Mouse (Mus musculus) embryo, embryonic 11 days (tissue): ENCODE measurements at regions not wholly inside any gene's neighbourhood (a gene's known extent, or its start where the extent isn't known, plus 50 kb on each side); places are given as distances from the start of the nearest gene placed in this dataset.

ENCODE experiments used
- DNase-seq: peaks from one replicate; pipeline ENCODE4 v3.0.0-alpha.2; 2015

DNA sequence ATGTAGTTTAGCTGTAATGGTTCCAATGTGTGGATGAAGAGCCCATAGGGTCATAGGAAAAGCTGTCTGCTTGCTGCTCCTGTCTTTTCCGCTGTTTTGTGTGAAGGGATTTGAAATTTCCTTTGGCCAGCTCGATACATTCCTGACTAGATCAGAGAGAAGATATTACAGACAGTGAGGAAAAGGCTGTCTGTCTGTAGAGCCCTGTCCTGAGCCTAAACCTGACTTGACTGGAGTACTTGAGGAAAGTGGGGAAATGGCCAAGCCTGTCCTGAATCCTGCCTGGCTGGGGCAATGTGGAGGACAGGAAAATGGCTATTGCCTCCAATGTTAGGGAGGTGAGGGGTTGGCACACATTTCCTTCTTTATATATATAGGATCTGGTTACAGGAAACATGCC, 601.0 kb upstream of the Nrp1 start:
- no peak for DNase-seq

DNA sequence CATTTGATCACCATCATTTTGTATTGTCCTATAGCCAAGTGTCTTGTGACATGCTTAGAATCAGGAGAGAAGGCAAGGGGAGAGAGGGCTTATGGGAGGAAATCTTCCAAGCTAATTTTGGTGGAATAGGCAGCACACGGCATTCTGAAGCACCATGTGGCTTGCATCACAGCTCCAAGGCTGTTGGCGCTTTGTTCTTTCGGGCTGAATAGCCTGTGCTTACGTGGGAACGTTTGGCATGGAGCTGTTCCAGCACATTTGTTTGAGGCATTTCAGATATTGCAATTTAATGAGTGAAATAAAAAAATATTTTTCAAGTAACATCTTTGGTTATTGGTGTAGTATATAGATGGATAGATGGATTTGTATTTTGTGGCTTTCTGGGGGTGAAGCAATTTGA, 598.5 kb upstream of the Nrp1 start:
- DNase-seq, result no peak

DNA sequence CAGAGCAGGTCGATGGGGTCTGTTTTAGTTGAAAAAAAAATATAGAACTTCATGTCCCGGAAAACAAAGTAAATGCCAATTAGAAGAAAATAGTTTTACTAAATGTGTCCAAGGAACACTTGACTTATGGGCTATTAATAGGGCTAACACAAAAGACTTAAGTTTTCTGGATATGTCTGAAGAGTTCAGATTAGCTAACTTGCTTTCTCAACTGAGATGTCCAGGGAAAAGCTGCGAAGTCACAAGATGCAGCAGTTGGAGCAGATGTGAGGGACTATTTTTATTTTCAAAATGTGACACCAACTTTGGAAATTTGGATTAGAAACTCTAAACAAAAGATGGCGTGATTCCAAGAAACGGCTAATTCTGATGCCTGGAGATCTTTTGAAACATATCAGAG, 593.2 kb upstream of the Nrp1 start:
- DNase-seq, result no peak

DNA sequence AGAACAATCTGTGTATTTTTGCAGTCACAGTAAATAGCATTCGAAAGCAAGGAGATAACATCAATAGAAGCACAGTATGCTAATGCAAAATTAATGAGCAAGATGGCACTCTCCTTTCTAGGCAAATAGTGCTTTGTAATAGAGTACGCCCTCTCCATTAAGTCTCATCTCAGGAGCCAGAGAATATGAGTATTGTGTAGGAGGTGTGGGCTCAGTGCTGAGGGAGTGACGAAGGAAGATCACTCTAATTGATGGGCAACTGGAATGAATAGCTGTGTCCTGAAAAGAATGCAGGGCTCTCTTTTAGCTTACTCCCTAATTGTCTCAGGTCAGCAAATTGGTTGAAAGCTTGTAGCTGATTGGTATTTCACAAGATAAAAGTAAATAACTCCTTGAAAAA, 590.1 kb upstream of the Nrp1 start:
- DNase-seq, result no peak

DNA sequence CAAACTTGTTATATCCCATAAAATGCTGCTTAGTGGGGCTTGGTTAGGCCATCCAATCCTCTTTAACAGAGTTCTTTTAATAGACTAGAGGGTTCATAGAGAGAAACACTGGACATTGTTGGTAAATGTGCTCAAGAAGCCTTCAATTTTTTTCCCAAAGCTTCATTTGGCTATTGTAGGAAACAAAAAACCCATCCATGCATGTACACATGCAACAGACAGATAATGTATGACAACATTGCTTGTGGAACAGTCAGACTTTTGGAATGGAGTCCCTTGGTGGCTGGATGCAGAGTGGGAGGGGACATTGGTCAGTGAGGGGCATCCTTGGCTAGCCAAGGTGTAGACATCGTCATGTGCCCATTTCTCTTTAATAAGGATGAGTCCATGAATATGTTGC, 588.8 kb upstream of the Nrp1 start:
- DNase-seq, result no peak

GRCm38 (mm10) chr8:127771781-127772180, 586.6 kb upstream of the Nrp1 start:
- DNase-seq, result no peak

DNA sequence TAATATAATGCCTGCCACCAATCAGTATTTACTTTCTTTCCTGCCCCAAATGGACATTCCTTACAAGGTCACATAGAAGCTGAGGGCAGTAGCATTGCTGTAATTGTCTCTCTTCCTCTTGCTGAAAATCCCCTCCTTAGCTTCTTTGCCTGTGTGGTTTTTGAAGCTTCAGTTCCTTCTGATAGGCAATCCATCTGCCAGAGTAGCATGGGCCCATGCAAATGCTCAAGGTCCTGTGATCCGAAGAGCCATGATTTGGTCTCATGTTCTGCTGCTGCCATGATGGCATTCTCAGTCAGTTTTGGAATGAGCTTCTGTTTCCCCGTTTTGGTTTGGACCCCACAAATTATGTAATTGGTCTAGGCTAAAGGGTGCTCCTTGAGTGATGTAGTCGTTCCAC, 586.0 kb upstream of the Nrp1 start:
- DNase-seq, result no peak

DNA sequence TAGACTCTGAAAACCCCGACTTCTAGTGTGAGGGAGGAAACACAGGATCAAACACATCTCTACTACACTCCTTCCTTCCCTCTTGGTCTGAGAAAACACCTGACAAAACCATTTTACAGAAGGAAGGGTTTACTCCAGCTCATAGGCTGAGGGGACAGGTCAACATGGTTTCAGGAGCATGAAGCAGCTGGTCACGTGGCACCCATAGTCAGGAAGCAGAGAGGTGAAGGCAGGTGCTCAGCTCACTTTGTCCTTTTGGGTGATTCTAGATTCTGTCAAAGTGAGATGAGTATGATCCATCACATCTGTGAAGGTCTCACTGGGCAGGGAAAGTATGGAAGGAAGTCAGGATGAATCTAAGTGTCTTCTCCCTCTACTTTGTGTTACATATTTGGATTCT, 585.5 kb upstream of the Nrp1 start:
- no peak for DNase-seq

GRCm38 (mm10) chr8:127774642-127775041, 583.8 kb upstream of the Nrp1 start:
- DNase-seq, result no peak

GRCm38 (mm10) chr8:127775160-127775559, 583.2 kb upstream of the Nrp1 start:
- DNase-seq, result no peak

DNA sequence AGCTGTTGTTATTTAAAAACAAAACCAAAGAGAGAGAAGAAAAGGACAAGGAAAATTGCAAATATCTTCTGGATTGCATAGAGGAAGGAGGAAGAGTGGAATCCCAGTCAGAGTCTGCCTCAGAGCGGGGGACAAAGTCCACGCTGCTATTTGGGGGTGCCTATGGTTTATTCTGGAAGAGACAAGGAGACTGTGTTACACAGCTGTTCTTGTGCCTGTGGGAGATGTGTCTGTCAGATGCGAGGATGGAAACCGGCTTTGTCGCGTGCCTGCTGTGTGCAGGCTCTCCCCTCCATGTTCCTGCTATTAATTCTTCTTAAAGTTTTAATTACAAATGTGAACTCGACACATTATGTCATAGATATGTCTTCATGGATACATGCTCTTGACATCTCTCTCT, 582.7 kb upstream of the Nrp1 start:
- no peak for DNase-seq

DNA sequence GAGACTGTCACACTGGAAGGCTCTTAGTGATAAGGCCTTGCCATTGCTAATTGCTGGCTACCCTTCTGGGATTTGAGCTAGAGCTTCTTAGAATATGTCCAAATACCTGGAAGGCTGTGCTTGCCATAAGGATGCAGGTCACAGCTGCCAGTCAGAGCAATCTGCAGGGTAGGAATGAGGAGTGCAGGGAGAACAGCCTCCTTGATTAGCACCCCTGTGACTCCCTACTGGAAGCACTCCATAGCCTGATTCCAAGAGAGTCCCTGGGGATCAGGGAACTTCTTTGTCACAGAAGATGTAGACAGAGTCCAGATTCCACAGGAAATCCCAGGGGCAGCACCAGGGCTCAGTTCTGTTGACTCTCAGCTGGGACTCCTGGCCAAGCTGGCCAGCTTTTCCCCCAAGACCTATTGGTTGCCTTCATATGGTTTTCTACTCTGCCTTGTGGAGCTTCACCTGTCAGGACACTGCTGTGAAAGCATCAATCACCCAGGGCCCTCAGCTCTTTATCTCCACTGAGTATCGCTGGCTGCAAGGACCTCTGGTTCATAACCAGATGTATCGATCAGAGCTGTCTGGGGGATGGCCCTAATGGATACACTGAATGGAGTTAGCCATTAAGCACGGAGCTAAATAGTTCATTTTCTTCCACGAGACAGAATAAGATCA, 579.9 kb upstream of the Nrp1 start:
- peak; percentile 37 for DNase-seq

- peak; percentile 7 for DNase-seq
Observed at GRCm38 (mm10) chr8:127779021-127779689, 579.2 kb upstream of the Nrp1 start.

GRCm38 (mm10) chr8:127780596-127780995, 577.8 kb upstream of the Nrp1 start:
- DNase-seq, result no peak

DNA sequence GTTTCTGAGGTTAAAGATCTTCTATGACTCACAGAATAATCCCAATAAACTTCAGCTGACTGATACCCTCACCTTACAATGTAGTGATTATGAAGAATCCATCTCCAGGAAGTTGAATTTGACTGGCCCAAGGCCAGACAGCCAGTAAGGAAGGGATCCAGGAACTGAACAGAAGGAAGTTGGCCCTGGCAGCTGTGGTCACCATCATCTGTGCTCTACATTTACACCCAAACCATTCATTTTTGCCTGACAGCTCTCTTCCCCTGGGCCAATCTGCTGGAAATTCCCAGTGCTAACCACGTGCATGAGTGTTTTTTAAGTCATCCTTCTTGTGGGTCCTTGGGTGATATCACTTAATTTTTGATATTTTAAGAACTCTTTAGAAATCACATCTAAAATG, 577.4 kb upstream of the Nrp1 start:
- no peak for DNase-seq

DNA sequence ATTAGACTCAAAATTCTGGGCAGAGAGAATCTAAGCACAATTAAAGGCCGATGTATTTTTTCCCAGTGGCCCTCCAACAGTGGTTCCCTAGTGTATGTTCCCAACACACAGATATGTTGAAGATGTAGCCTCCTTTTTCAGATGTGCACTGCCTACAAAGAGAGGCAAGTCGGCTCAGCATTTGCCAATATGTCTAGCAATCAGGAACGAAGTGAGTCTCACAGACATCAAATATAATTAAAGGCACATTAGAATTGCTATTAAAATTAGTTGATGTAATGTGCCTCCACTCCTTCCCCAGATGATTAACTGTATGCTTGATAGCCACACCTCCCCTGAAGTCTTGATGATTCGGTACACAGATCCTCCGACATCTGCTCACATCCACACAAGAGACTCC, 565.8 kb upstream of the Nrp1 start:
- no peak for DNase-seq

DNA sequence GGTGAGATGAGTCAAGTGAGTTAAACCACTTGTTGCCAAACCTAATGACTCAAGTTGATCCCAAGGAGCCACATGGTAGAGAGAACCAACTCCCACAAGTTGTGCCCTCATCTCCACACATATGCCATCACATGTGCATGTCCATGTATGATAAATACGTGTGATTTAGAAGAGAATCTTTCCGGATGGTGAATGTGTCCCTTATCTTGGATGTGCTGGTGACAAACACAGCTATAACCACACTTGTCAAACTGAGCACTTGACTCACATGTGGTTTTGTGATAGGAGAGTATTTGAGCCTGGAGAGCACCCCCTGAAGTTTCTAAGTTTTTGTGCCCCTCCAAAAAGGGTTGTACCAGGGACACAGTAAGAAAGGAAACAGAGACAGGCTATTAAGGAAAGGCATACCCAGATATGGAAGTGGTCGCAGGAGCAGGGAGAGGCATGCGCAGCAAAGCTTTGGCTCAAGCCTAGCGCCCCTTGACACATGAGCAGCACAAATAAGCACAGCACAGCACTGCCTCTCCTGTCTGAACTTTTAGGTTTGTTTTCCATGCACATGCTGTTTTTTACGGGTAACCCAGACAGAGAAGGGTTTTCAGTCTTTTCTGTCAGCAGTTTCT, 558.4 kb upstream of the Nrp1 start:
- DNase-seq, result no peak

DNA sequence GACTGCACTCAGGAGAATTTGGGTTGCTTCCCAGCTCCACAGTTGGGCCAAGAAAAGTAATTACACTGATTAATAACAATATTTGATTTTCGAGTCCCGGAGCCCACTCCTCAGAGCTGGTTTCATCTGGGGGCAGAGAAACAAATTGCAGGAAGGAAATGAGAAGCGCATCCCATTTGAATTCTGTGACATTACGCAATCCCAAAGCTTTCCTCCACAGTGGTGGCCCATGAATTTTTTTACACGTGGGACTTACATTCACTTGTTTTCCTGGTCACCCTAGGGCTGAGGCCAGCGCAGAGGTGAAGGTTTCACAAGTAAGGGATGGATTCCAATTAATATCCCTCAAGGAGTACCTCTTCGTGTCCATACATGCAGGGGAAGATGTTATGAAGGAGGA, 556.3 kb upstream of the Nrp1 start:
- no peak for DNase-seq

DNA sequence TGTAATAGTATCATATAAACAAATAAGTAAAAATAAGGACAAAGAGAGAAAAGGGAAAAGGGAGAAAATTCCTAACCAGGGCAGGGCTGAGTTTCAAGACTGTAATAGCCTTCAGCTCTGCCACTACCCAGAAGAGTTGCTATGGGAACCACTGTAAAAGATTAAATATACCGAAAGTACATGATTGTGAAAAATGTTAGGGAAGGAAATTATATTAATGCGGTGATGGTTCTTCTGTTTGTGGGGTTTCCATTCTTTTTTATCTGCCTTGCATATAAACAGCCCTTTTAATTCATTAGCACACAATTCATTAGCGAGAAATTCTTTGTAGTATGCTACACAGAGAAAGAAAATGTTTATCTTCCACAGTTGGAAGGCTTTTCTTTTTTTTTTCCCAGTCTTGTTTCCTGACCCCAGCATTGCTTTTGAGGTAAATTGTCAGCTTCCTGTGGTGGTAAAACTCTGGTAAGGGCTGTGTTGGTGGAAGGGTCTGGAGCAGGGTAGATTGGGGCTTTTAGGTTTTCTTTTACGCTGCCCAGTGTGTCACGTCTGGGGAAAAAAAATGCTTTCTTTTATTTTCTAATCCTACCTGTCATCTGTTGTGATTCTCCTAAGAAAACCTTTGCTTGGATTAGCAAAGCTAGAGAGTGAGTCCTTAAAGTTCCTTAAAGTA, 555.6 kb upstream of the Nrp1 start:
- DNase-seq, result no peak

GRCm38 (mm10) chr8:127809203-127810155, 548.9 kb upstream of the Nrp1 start:
- no peak for DNase-seq

- DNase-seq, result no peak
Observed at GRCm38 (mm10) chr8:127811338-127811737, 547.1 kb upstream of the Nrp1 start.

GRCm38 (mm10) chr8:127814785-127815523, 543.5 kb upstream of the Nrp1 start:
- no peak for DNase-seq
